Mouse (Mus musculus) cerebellum, adult 2 months (tissue): ENCODE results near the gene Bbs9.

Experiments
- CTCF ChIP-seq: fragments of 200-500 bp; IDR thresholded peaks from 2 replicates; pipeline ENCODE4 v1.5.1; 2011; ENCODE audit warnings: low read depth, mild to moderate bottlenecking, control low read depth, low read length, moderate library complexity, borderline replicate concordance; ENCODE audit not compliant: insufficient read depth
- POLR2A ChIP-seq: fragments of 200-500 bp; IDR thresholded peaks from 2 replicates; pipeline ENCODE4 v1.6.1; 2011; ENCODE audit warnings: low read length, control low read depth, borderline replicate concordance; ENCODE audit not compliant: insufficient read depth

DNA sequence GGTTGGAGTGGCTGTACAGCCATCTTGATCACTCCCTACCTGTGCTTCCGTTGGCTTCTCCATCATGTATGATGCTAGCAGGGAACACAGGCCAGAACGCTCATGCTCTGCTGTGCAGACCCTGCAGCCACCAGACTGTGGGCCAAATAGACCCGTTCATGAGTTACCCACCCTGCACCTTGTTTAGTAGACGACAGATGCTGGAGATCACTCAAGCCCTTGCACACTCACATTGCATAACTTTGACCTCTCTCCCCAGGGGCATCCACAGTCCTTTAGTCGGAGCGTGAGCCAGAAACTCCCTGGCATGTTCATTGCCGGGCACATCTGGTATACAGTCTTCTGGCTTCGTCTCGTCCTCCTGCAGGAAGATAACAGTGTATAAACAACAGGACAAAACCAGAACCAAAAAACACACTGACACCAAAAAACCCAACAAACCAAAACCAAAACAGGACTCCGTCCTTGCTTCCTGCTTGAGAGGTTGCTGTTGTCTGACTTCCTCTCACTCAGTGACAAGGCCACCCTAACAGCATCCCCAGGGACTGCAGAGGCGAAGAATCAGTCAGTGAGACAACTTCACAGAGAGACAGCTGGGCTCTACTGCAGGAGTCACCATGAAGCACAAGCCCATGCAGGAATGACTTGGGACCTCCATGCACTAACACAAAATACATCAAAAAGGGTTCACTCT is 18.2 kb upstream of the Bbs9 start:
- TF ChIP-seq CTCF (no peak), POLR2A (no peak)
